Mouse (Mus musculus) embryo, embryonic 9.5 days (tissue): ENCODE results near the gene Chrm3.
A peak's percentile ranks its signal among the peaks of the same experiment; 100 is the strongest.

ENCODE experiments used
- DNase-seq: peaks from one replicate; pipeline ENCODE4 v3.0.0-alpha.2; 2017; ENCODE audit errors: extremely low spot score

Gene Chrm3

DNA sequence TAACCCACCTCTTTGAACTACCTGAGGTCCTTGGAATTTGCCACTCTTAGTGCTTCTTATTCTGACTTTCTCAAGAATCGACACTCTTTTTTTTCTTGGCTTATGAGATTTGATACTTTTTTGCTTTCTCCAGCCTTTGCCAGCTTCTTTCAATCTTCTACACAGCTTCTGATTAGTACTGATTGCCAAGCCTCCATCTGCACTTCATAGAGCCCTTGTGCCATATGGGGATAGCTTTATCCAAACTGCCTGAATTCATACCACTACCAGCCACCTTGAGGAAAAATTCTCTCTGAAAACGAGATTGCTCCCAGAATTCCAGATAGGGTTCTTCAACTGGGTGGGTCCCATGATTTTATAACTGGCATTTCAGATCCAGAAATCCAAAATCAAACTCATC, 368.0 kb downstream of the Chrm3 start:
- no peak for DNase-seq

DNA sequence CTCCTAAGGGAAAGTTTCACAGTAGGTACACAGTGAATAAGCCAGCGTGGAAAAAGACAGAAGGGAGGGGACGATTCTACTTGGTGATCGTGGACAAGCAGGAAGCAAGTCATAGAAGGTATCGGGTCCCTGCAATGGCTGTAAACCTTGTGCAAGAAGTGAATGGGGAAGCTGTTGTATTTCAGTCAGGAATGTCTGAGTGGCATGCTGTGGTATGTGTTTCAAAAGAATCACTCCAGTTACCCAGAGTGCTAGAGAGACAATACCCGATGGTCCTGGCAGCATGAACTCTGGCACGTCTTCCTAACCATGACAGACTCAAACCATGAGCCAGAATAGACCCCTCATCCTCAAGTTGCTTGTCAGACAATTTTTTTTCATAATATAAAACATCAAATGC, 375.0 kb downstream of the Chrm3 start:
- DNase-seq, result no peak

DNA sequence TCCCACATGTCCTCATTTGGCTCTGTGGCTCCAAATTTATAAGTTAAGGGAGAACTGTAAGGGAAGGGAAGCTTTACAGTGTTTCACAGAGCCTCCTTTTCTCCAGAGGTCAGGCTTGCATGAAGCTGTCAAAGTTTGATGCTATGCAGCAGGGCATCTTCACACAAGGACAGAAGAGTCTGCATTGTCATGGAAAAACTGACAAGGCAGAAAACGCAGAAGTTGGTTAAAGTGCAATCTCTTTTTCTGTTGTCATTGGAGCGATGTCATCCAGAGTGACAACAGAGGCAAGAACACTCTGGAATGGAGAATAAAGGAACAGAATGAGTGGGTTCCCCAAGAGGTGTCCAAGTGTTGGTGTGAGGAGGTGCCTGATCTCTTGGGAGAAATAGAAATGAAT, 377.4 kb downstream of the Chrm3 start:
- DNase-seq, result no peak

DNA sequence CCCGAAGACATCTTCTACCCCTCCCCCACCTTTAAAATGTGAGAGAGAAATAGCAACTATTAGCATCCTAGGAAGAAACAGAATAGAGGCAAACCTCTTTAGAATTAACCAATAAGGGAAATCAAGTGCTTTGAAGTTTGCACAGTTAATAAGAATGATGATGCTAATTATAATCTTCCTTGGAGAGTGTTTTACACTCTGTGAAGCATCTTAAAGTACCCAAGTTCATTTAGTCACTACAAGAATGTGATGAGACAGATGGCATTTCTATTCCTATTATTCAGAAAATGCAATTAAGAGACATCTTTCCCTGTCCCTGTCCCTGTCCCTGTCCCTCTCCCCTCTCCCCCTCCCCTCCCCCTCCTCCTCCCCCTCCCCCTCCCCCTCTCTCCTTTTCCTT, 382.9 kb downstream of the Chrm3 start:
- no peak for DNase-seq

DNA sequence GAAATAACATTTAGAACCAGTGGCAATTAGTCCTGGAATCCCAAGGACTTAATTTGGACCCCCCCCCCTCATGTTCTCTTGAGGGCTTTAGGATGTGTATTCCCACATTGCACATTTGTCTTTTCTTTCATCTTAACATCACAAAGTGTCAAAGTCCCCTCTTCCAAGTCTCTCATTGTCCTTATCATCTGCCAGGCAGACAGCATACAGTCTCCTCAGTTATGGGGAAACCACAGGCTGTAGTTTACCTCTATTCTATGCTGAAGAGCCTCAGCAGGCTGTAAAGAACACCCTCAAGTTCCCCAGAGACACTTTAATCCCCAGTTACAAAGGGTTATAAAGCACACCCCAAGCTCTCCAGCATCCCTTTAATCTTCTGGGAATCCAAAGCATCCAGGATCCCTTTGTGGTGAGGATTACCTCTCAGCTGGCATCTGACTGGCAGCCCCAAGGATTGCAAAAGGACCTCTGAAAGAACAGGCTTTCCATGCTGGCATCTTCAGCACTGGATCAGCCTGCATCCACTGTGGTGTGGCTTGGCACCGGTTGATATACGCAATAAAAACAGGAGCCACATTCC, 386.8 kb downstream of the Chrm3 start:
- no peak for DNase-seq

DNA sequence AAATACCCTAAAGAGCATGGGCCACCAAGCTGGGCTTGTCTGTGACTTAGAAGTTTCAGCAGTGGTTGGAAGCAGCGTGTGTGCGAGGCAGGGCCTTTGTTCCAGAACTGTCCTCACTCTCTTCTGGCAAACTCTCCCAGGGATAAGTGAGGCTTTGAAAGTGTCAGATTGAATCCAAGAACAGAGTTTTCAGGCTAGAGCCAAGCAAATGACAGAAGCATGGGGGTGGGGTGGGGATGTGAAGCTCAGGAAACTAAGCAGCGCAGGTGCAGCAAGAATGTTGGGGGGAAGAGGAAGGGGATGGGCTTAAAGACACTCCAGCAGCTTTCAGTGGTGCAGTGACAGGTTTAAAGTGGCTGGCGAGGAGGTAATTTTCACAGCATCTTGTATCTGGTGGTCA, 388.8 kb downstream of the Chrm3 start:
- no peak for DNase-seq

DNA sequence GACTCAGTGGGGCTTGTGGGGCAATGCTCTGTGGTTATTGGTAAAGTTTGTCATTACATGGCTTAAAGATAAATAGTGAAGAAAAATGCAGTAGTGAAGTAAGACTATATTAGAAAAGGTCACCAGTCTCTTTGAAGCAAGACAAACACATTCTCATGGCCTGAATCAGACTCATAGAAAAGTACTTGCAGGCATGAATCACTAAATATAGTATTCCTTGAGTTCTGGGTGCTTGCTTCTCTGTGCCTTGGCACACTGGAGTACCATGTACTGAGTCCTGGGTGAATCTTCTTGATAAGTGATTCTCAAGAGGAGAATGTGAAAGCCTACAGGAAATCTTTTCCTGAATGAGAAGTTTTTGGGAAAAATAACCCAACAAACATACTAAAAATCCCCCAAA, 408.0 kb downstream of the Chrm3 start:
- no peak for DNase-seq

DNA sequence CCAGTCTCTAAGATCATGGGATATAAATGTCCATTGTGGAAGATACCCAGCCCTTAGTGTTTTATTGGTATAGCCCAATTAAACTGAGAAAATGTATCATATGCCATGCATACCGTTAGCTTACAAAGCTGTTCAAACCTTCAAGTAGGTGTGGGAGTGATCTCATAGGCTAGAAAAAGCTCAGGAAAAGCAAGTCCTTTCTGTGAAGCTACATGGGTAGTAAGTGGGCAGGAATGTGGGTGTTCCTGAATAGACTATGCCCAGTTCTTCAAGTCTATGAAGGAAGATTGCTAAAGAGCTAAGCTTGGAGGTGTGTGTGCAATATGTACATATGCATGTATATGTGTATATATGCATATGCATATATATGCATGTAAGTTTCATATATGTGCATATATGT, 409.3 kb downstream of the Chrm3 start:
- no peak for DNase-seq

DNA sequence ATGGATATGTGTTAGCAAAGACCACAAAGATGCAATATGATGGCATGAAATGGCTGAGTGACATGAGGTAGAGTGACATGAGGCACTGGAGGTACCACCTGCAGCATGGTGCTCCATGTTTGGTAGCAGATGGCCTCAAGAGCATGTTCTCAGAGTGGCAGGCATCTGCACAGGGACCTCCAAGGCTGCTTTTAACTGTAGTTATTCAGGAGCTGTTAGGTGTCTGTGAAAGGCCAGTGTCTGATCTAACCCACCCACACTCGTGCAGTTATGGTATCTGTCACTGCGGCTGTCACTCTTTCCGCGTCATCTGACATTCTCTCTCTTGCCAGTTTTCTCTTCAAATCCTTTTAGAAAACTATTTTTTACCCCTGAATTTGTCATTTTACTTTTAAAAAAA, 411.6 kb downstream of the Chrm3 start:
- no peak for DNase-seq

DNA sequence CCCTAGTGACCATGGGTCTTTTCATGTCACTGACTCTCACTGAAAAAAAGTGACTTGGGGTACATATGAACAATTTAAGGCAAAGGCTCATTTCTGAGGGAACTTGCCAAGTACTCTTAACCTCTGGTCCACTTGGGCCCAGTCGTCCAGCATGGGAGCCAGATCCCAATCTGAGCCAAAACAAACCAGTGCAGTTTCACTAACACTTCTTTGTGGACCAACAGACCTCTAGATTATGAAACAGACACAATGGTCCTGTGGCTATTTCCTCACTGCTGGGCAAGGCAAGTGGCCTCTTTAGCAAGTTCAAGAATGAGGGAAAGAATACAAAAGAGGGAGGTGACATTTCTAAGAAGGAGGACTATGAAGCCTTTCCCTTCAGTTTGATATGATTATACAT, 420.5 kb downstream of the Chrm3 start:
- DNase-seq, result no peak

DNA sequence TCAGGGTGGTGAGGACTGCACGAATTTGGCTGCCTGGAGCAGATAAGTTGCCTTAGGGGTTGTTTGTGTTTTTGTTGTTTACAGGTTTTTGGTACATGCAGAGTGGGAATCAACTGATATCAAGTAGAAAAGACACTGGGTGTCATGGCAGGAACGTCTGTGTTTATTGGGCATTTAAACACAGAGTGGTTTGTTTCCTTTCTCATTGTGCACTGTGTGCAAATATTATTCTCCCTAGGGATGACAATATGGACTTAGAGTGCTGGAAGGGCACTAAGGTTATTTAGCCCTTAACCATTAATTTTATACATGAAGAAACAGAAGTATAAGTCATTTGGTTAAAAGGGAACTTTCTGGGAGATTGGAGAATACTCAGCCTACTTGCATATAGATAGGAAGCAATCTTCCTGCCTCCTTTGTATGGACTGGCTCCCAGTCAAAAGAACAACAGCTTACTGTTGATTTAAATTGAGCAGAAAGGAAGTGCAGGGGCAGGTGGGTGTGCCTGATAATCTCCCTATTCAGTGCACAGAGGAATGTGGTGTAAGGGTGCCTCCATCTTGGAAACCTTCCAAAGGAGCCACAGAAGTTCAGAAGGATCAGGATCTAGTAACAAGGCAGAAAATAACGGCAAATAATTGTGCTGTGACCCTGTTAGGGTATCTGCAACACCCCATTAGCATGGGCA, 421.7 kb downstream of the Chrm3 start:
- DNase-seq, result no peak

DNA sequence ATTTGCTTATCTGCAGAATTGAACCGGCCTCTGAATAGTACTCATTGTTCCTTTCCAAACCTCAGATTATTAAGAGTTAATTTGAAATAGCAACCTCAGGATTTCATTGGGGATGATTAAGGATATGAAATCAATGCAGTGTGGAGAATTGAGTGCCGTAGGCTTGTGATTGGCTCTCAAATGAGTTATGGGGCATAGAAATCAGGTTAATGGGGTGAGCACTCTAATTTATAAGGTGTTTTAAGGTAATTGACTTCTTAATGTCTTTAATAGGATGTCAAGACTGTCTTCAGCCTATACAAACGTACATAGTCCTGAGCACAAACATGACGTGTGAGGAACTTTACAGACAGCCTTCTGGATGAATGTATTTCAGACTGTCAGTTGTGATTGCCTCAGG, 427.9 kb downstream of the Chrm3 start:
- DNase-seq, result no peak

DNA sequence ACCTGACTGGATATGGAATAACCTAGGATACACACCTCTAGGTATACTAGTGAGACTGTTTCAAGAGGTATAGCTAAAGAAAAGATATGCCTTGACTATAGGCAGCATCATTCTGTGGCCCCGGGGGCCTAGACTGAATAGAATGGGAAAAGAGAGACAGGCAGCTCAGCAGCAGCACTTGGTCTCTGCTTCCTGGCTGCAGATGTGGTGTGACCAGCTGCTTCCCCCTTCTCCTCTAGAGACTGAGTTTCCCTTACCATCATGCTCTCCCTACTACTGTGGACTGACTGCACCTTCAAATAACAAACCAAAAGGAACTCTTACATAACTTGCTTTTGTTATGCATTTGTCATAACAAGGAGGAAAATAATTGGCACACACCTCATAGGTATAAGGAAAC, 430.0 kb downstream of the Chrm3 start:
- no peak for DNase-seq

DNA sequence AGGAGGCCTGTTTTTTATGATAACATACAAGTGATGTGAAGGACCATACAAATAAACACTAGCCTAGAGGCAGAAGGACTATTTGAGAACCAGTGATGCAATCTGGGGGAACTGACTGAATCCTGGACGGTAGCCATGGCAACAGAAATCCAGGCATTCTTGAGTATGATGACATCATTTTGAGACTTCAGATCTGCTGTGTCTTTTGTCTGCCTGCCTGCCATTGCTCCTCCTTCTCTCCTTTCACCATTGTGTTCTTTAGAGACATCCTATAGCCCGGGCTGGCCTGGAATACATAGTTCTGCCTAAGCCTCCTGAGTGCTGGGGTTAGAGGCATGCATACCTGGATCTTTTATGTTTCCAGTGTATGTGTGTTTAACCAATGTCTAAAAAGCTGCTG, 430.7 kb downstream of the Chrm3 start:
- DNase-seq, result peak; percentile 15

DNA sequence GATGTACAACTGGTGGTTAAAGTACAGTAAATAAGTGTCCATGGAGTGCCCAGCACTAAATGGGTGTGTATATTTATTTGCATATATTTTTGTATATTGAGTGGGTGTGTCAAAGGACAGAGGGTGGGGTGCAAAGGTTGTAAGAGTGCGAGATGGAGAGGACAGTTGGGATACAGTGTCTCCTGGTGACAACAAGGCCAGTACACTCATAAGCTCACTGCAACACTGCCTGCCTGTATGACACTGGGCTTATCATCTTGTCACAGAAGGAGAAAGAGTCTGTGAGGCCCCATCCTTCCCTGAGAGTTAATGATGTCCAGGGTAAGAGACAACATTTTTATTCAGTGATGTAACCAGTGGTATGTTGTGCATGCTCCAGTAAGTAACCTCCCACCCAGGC, 439.5 kb downstream of the Chrm3 start:
- DNase-seq, result no peak

DNA sequence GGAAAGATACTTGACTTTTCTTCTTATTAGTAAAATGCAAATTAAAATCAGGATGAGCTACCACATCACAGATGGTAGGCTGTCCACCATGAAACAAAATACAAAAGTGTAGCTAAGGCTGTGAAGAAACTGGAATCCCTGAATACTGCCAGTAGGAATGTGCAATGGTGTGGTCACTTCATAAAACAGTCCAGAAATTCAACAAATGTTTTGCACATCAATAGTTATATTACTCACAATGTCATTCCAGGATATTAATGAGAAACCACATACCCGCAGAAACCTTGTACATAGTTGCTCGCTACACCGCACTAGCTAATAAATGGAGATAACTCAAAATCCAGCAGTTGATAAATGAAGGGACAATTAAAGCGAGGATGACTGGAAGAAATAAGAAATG, 447.9 kb downstream of the Chrm3 start:
- DNase-seq, result no peak

DNA sequence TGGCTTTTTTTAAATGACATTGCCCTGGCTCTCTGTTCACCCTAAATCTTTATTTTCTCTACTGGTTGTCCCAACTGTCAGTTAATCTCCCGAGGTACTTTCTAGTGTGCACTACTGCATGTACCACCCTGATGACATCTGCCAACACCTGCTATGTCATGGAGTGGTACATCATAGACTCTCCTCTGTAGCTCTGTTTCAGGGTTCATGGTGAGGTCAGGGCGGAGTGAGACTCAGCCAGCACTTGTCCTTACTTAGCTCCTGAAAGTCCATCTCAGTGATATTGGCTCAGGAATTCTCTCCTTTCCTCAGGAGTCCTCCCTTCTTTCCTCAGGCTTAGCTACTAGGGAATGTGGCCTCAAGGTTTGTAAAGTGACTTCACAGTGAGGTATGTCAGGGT, 451.9 kb downstream of the Chrm3 start:
- no peak for DNase-seq

DNA sequence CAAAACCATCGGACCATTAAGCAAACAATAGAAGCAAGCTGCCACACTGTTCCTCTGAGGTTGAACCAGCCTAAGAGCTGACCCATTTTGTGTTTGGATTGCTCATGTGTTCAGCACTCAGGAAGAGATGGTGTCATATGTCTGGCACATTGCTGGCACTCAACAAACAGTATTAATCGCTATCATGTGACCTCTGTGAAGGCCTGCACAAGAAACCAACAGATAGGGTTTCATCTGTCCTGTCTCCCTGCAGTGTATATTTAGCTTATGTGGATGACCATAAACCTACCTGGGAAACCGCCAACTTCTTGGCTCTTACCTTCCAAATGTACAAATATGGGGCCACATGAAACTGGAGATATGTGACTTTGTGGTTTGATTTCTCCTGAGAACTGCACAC, 453.4 kb downstream of the Chrm3 start:
- no peak for DNase-seq

DNA sequence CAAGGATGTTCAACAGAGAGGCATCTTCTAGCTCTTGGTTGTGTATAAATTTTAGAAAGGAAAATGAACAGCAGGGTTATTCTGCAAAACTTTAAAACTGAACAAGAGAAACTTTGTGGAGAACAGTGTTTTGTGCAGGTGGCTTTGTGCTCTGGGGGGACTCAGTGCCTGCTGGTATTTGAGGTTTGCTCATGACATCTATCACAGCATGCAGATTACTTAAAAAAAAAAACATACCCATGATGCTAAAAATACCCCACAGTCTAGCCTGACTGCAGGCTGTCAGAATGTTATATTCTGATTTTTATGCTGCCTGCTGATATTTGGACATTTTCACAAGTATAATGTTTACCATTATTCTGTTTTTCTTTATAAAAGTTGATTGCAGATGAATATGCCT, 456.2 kb downstream of the Chrm3 start:
- no peak for DNase-seq

DNA sequence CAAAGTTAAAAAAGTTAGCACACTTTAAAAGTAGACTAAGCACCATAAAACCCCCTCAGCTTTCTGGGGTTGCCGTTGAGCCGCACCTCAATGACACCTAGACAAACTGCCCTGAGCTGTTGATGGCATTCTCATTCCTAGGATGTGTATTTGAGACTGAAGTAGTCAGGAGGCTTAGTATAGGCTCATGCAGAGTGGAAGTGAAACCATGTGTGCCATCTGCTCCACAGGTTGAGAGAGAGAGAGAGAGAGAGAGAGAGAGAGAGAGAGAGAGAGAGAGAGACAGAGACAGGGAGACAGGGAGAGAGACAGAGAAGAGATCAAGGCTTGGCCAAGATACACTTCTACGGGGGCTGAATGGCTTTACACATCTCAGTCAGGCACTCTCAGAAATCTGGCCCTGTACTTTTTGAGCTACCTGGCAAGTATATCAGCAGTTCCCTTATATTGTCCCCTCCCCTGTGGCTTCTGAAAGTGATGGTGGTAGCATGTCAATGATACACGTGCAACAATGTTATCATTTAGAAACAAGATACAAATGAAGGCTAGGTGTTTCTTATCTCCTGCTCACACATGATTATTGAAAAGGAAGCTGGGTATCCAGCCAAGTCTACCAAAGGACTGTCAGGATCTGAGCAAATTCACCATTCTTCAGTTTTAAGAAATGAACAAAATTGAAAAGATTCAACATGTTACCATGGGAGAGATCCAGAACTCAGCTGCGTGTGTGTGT, 459.8 kb downstream of the Chrm3 start:
- DNase-seq, result no peak

DNA sequence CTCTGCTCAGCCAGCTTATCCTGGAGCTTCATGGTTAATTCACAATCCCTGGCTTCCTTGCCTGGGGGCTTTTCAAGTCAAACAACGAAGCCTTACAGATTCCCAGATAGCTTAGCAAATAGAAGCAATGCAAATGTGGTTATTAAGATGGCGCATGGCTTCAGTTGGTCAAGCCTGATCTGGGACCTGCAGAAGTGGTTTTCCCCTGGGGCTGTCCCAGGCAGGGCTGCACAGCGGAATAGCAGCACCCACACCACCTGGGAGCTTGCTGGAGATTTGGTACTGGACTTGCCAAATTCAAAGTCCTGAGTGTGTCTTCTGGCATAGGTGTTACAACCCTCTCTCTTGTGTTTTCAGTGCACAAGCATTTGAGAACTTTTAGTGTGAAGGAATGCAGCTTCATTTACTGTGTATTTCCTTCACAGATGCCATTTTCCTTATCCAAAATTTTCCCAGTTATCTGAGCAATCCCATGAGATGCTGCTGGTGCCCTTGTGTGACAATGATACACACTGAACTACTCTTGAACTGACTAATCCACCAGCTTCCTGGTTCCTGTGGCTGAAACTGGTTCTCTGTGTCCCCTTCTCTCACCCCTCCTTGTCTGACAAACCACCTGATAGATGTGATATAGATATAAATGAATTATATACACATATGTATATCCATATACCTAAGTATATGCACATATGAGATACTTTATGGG, 461.8 kb downstream of the Chrm3 start:
- no peak for DNase-seq

DNA sequence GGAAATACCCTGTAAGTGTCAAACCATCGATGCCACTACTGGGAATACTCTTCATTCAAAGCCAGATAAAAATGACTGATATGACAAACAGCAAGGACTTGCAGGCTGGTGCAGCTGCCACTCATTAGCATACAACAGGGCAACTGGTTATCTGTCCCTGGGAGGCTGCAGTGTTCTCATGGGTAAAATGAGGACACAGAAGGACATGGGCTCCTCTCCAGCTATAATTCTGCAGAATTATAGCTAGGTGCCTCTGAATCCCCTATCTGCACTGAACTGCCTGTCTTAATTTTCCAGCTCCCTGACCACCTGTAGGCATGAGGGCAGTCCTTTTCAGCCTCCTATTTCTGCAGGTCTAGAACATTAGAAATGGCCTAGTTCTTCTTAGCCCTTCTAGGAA, 463.4 kb downstream of the Chrm3 start:
- no peak for DNase-seq
